Mouse (Mus musculus): ENCODE data around the gene Ccdc142.

DNA sequence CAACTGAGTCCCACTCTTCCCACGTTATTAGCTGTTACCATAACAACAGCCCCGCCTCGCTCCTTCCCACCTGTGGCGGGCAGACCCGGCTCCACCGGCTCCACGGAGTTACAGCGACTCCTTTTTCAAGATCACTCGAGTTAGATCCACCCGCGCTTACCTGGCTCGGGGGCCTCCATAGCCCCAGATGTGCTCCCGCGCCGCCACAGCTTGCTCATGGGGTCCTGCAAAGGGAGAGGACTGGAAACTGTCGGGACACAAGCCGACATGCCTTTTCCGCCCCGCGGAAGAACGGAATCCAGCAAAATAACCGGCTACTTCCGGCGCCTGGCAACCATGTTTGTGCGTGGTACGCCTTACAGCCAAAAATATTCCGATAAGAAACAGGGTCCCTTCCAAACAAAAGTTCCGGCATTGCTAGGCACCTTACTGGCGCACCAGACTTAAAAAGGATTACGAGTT is 23.5 kb downstream of the Ccdc142 start:
- TF ChIP-seq CTCF (IDR thresholded peaks at IDR 0.05; ENCODE audit: low read depth, low read length) (no peak), TAL1 (conservative IDR thresholded peaks at IDR 0.05; ENCODE audit: low read depth, low read length) (no peak), GATA1 (IDR thresholded peaks at IDR 0.05; ENCODE audit: borderline replicate concordance, low read length) (no peak), POLR2AphosphoS5 (IDR thresholded peaks at IDR 0.05; ENCODE audit: insufficient replicate concordance, low read depth, low read length) (no peak)
